Mouse (Mus musculus): Measurements from ENCODE around the gene Ier5.

Ier5 gene

DNA sequence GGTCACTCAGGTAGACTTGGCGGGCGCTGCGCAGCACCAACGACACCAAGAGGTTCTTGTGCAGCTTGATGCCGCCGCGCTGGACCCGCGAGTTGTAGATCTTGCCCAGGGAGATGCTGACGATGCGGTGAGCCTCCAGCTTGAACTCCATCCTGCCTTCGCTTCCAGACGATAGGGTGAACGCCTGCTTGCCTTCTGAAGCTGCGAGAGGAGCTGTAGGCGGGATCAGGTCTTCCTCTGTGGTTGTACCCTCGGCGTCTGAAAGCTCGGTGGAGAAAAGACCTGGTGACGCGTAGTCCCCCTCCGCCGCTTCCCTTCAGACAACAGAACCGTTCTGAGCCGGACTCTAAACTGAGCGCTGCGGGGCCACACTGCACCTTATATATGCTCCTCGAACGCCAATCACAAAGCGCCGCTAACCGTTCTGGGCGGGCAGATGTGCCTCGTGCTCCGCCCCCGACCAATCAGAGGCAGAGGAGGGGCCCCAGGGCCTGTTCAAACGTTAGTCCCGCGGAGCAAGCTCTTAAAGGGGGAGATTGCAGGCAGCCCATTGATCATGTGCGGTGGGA lies at the start of gene Ier5:
Ier5 (minus strand) TSS at position 357 of the 569 bp plus-strand sequence.
- peak; percentile 98 for DNase-seq

- no peak for DNase-seq
These were observed 47.8 kb upstream of the Ier5 start for GRCm38 (mm10) chr1:155147228-155147627.

DNA sequence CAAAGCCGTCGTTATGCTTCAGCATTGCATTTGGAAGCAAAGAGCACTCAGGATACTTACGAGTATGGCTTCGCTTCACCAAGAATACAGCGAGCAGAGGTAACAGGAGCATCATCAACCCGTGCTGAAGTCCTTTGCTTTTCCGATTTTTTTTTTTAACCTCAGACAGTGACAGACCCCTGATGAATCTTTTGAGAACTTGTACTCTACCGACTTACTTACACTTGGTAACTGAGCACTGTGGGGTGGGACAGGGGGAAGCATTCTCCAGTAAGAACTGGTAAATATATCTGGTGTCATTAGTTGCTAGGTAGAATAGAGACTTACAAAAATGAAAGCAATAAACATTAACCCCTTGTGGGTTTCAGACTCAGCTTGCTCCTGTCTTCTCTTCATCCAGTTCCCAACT lies 47.1 kb upstream of the Ier5 start, which contains the start of gene Mr1:
Mr1 (minus strand) TSS at position 243 of the 409 bp plus-strand sequence.
- DNase-seq, result no peak

DNA sequence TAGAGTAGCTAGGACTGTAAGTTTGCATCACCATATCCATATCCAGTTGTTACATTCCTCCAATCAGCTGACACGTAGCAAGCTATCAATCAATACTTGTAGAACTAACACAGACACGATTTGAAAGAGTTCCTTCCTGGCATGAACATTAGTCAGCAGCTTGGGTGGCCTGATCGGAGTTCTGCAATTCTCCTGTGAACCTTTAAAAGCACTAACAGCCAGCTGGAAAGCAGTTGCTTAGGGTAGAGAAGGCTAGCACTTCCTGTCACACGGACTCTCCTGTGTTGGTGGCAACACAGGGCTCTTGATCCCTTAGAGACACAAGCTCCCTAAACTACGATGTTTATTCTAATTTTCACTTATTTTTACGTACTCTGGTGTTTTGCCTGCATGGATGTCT lies 46.2 kb upstream of the Ier5 start:
- DNase-seq, result no peak

GRCm38 (mm10) chr1:155140076-155140475 lies 40.6 kb upstream of the Ier5 start:
- peak; percentile 79 for DNase-seq

DNA sequence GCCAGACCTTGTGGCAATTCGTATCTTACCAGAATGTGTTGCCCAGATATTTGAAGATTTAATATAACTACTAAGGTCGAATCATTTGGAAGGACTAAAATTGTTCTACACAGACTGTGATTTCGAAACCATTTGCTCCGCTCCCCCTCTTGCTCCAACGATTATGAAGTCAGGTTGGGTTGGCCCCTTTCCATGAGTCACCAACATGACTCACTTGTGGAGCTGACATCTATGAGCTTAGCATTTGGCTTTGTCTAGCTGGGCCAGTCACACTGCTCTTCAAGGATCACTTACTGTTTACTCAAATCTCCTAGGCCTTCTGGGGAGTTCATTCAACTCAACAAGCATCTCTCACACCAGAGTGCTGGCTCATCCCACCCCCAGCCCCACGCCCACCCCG lies 39.4 kb upstream of the Ier5 start:
- peak; percentile 19 for DNase-seq

GRCm38 (mm10) chr1:155134866-155135265 lies 35.4 kb upstream of the Ier5 start:
- DNase-seq, result no peak

DNA sequence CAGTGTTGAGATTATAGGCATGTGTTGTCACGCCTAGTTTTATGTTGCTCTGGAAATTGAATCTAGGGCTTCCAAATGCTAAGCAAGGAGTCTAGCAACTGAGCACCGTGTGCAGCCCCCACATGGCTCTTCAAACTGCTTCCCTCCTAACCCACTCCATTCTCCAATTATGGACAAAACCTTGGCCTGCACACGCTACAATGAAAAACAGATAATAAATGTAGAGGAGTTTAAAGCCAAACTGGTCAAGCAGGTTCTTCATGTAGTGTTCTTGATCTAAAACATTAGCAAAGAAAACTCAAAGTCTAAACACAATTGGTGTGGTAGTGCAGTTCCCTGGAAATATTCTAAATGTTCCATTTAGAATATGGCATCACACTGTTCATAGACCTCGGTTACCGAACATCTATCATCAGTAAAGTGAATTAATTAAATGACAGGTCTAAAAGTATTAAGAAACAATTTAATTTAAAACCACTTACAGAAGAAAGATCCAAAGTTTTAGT lies 28.0 kb upstream of the Ier5 start:
- no peak for DNase-seq

GRCm38 (mm10) chr1:155126716-155127115 lies 27.3 kb upstream of the Ier5 start:
- no peak for DNase-seq

DNA sequence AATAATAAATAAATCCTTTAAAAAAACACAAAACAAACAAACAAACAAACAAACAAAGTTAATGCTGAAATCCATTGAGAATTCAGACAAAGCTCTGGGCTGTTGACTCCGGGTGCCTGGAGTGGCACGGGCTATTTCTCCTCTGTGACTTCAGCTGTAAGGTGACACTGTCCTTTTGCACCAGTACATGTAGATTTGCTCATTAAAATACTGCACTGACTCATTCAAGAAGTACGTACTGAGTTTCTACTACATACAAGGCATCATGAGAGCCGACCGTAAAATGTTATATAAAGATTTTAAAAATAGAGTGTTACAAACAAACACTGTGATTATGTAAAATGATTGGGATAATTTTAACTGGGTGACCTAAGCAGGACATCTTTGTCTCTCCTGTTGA lies 25.0 kb upstream of the Ier5 start:
- DNase-seq, result no peak

GRCm38 (mm10) chr1:155121977-155122939 lies 22.8 kb upstream of the Ier5 start:
- DNase-seq, result peak; percentile 70

- DNase-seq, result no peak
These were observed 20.3 kb upstream of the Ier5 start for GRCm38 (mm10) chr1:155119719-155120118.

GRCm38 (mm10) chr1:155113946-155114345 lies 14.5 kb upstream of the Ier5 start:
- DNase-seq, result no peak

DNA sequence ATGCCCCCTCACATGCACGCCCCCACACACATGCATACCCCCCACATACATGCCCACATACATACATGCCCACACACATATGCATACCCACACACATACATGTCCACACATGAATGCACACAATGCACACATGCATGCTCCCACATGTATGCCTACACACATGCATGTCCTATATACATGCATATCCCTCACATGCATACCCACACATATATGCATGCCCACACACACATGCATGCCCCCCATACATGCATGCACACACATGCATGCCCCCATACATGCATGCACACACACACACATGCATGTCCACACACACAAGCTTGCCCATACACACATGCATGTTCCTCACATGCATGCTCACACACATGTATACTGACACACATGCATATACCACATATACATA lies 13.4 kb upstream of the Ier5 start:
- DNase-seq, result no peak

GRCm38 (mm10) chr1:155112118-155112517 lies 12.7 kb upstream of the Ier5 start:
- DNase-seq, result no peak

GRCm38 (mm10) chr1:155111491-155111890 lies 12.1 kb upstream of the Ier5 start:
- DNase-seq, result no peak

- no peak for DNase-seq
These were observed 10.2 kb upstream of the Ier5 start for GRCm38 (mm10) chr1:155109387-155110350.

DNA sequence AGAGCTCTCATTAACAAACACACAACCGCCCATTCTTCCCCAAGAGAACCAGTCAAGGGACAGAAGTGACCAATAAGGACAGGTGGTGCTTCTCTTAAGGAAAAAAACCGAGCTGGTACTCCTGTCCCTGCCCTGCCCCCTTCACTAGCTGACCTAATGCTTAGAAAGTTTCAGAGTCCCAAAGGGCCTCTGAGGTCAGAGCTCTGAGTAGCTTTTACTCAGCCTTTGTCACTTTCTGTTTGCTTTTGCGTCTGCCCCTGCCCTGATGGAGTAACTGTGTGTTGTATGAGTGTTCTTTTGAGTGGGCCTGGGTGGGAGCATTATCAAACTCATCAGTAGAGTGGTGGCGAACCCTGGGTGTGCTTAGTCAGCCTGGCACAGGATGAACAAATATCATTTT lies 9.0 kb upstream of the Ier5 start:
- no peak for DNase-seq

GRCm38 (mm10) chr1:155107843-155108242 lies 8.4 kb upstream of the Ier5 start:
- DNase-seq, result no peak

DNA sequence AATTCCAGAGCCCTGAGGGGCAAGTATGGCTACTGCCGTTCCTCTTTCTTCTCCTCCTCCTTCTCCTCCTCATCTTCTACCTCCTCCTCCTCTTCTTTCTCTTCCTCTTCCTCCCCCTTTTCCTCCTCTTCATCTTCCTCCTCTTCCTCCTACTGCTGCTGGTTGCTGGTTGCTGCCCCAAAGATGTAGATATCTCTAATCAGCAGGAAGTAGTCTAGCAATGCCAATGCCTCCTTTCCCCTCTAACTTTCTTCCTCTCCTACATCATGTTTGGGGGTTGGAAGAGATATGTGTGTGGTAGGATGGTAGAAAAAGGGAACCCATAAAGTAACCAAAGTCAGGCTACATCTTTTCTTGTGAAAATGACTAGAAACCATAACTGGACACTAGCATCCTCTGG lies 6.9 kb upstream of the Ier5 start:
- no peak for DNase-seq

DNA sequence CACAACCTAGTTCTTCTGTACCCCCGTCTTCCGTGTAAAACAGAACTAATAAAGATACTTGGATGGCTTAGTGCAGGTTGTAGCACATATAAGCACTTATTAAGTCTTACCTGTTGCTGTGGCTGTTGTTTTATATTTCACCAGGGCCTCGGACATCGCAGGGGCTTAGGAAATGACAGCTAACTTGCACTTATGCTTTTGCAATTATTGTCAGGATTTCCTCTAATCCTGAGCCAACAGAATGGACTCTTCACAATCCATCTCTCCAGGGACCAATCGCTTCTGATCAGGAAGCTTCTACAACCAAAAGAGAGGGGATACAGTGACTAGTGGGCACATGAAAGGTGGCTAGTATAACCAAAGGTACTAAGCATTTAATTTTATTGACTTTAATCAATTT lies 4.6 kb upstream of the Ier5 start:
- no peak for DNase-seq

GRCm38 (mm10) chr1:155102631-155103030 lies 3.2 kb upstream of the Ier5 start:
- DNase-seq, result no peak

All from cerebellum, adult 8-10 months (tissue).